ENCODE assay signal across 26 mouse cellular contexts in genomic region chr17:32434324-32434723, GRCm38 (mm10). TPM values are rescaled to one million over a fixed set of nuclear protein-coding genes. Genes with fewer than 3 reads are reported as not detected.
A peak's percentile ranks its signal among the peaks of the same experiment; 100 is the strongest.
DNase-seq lines count a peak whose midpoint lies in the region; ATAC-seq and TF ChIP-seq lines count a peak whose summit lies in the region.
"Had no signal": no experiment of that assay in that cellular context is flagged by ENCODE, and none has a peak within 500 bp of the region (broad histone marks: within the 10 kb centered on the region; RNA-seq: fewer than 3 reads in every experiment).

No protein-coding gene starts in this region.

- no peak overlapping the region for H3K27ac ChIP-seq in heart, embryonic 12.5 days (ENCODE audit: poor library complexity, severe bottlenecking)
- H3K27ac ChIP-seq in lung, postnatal 0 days (ENCODE audit: low read length): no peak overlapping the region
- H3K27ac ChIP-seq: embryonic facial prominence, embryonic 12.5 days; forebrain, embryonic 12.5 days; hindbrain, embryonic 13.5 days; hindbrain, postnatal 0 days had no signal

- no peak overlapping the region for H3K4me2 ChIP-seq in heart, embryonic 12.5 days
- no peak overlapping the region for H3K4me2 ChIP-seq in lung, postnatal 0 days (replicated peaks; ENCODE audit: low read depth, low read length)
- H3K4me2 ChIP-seq: embryonic facial prominence, embryonic 12.5 days; forebrain, embryonic 12.5 days; hindbrain, embryonic 13.5 days had no signal

- no peaks in the 10 kb centered on the region for H3K27me3 ChIP-seq in heart, embryonic 12.5 days (replicated peaks)
- H3K27me3 ChIP-seq in lung, postnatal 0 days (replicated peaks; ENCODE audit: insufficient read depth, low read length): no peaks in the 10 kb centered on the region
- H3K27me3 ChIP-seq: embryonic facial prominence, embryonic 12.5 days; forebrain, embryonic 12.5 days had no signal

- ATAC-seq in heart, embryonic 12.5 days (ENCODE audit: insufficient number of reproducible peaks, low FRiP score): no peak
- no peak for ATAC-seq in lung, postnatal 0 days
- ATAC-seq: CD4-positive, CD25-positive, alpha-beta regulatory T cell, adult 4 months; forebrain, embryonic 16.5 days; hindbrain, postnatal 0 days had no signal

- no peak overlapping the region for H3K4me3 ChIP-seq in heart, embryonic 12.5 days
- no peak overlapping the region for H3K4me3 ChIP-seq in lung, postnatal 0 days (ENCODE audit: low read depth, low read length)
- H3K4me3 ChIP-seq: embryonic facial prominence, embryonic 12.5 days; forebrain, embryonic 12.5 days; hindbrain, embryonic 13.5 days had no signal

- TF ChIP-seq CTCF in lung, postnatal 0 days (IDR thresholded peaks at IDR 0.05): no peak

- H3K4me1 ChIP-seq in heart, embryonic 12.5 days (replicated peaks): no peaks in the 10 kb centered on the region
- H3K4me1 ChIP-seq in lung, postnatal 0 days (ENCODE audit: insufficient read depth, low read depth, low read length): no peaks in the 10 kb centered on the region
- H3K4me1 ChIP-seq: embryonic facial prominence, embryonic 12.5 days; forebrain, embryonic 12.5 days; hindbrain, embryonic 13.5 days had no signal

- no peak for TF ChIP-seq EP300 in lung, postnatal 0 days (IDR thresholded peaks at IDR 0.05)

- intact Hi-C loops in heart, postnatal 10 days (cut with DNase I): loop anchor here (5.0 kb wide), 1 partner anchor 47 kb away; the partner anchor contains the start of gene Wiz

- H3K36me3 ChIP-seq in heart, embryonic 12.5 days: no peaks in the 10 kb centered on the region
- H3K36me3 ChIP-seq in lung, postnatal 0 days (ENCODE audit: insufficient read depth, low read length): no peaks in the 10 kb centered on the region
- H3K36me3 ChIP-seq: embryonic facial prominence, embryonic 12.5 days; forebrain, embryonic 12.5 days; G1E; hindbrain, embryonic 13.5 days had no signal

- no peaks in the 10 kb centered on the region for H3K9me3 ChIP-seq in heart, embryonic 12.5 days (replicated peaks)
- no peaks in the 10 kb centered on the region for H3K9me3 ChIP-seq in lung, postnatal 0 days (ENCODE audit: low read length)
- H3K9me3 ChIP-seq: embryonic facial prominence, embryonic 12.5 days; forebrain, embryonic 12.5 days; G1E; hindbrain, embryonic 13.5 days had no signal

- H3K9ac ChIP-seq in heart, embryonic 12.5 days: no peak overlapping the region
- H3K9ac ChIP-seq in lung, postnatal 0 days (replicated peaks; ENCODE audit: low read depth): no peak overlapping the region
- H3K9ac ChIP-seq: embryonic facial prominence, embryonic 12.5 days; forebrain, embryonic 12.5 days; hindbrain, embryonic 13.5 days had no signal

- DNase-seq in heart, adult 8-10 months (ENCODE audit: low spot score): peak; percentile 46
- peak; percentile 38 for DNase-seq in lung, postnatal 10 days
- DNase-seq in lung, postnatal 0 days (ENCODE audit: low spot score): no peak
- peak; percentile 44 to 53 for DNase-seq in heart, postnatal 10 days
- DNase-seq in heart, postnatal 4 days: peak; percentile 39
- DNase-seq in thymus, postnatal 10 days (ENCODE audit: low spot score in 2 of 2): no peak
- no peak for DNase-seq in spleen, postnatal 14 days (ENCODE audit: low spot score in 2 of 2)
- DNase-seq: adrenal gland, adult 8-10 months; adrenal gland, postnatal 36 days; B cell, adult 2 months; cerebellum, adult 11 months; cerebellum, adult 8-10 months; cerebellum, postnatal 14 days; gastrocnemius, postnatal 10 days had no signal

- 49% methylated on average over 4 of the region's 4 CpGs for WGBS in heart, embryonic 12.5 days
- 40% methylated on average over 4 of the region's 4 CpGs for WGBS in lung, postnatal 0 days

RNA-seq across cellular contexts. Expression of gene Pglyrp2, which starts 10.4 kb away (rescaled TPM):
- not detected for total RNA-seq in heart, adult 8-10 months (2022)
- polyA plus RNA-seq in heart, embryonic 12.5 days (2016; fragmentation: Nextera tagmentation; extraction: Ambion mirVana): not detected in 2 replicates
- 0.05 TPM in 1 of 2 replicates, not detected in the other for polyA plus RNA-seq in lung, postnatal 0 days (2015; fragmentation: Nextera tagmentation; extraction: Ambion mirVana)
- under 1 TPM in 1 of 2 experiments, not detected in 1; 0.29 TPM for total RNA-seq in heart, postnatal 10 days (2021)
- not detected for total RNA-seq in heart, postnatal 4 days (2021)
- total RNA-seq: gastrocnemius, postnatal 10 days; hindbrain, postnatal 0 days had no signal
- polyA plus RNA-seq: cortical plate, adult 2 months; forebrain, embryonic 12.5 days; forebrain, embryonic 16.5 days; frontal cortex, adult 2 months; heart, embryonic 14.5 days; hindbrain, postnatal 0 days had no signal

RNA-seq across cellular contexts. Expression of gene Cyp4f39, which starts 18.2 kb away (rescaled TPM):
- under 1 TPM in 1 of 4 experiments, not detected in 3; 0.23 TPM for total RNA-seq in heart, adult 8-10 months (2022)
- polyA plus RNA-seq in heart, embryonic 12.5 days (2016; fragmentation: Nextera tagmentation; extraction: Ambion mirVana): 0.26 and 0.42 TPM in 2 replicates
- 3.2 and 4.9 TPM in 2 replicates for polyA plus RNA-seq in lung, postnatal 0 days (2015; fragmentation: Nextera tagmentation; extraction: Ambion mirVana)
- under 1 TPM; 0.24 to 0.74 TPM for total RNA-seq in heart, postnatal 10 days (2021)
- total RNA-seq in heart, postnatal 4 days (2021): under 1 TPM; 0.17 to 0.43 TPM
- total RNA-seq: adrenal gland, adult 8-10 months; adrenal gland, postnatal 36 days; gastrocnemius, postnatal 4 days had no signal
- polyA plus RNA-seq: cortical plate, adult 2 months; frontal cortex, adult 2 months; G1E had no signal

RNA-seq across cellular contexts. Expression of gene Rasal3, which starts 30.9 kb away (rescaled TPM):
- 1 to 10 TPM in 1 of 4 experiments, under 1 TPM in 3; 0.33 to 1.2 (median 0.61) TPM for total RNA-seq in heart, adult 8-10 months (2022)
- 0.66 and 0.95 TPM in 2 replicates for polyA plus RNA-seq in heart, embryonic 12.5 days (2016; fragmentation: Nextera tagmentation; extraction: Ambion mirVana)
- 0.79 and 1.2 TPM in 2 replicates for polyA plus RNA-seq in lung, postnatal 0 days (2015; fragmentation: Nextera tagmentation; extraction: Ambion mirVana)
- total RNA-seq in heart, postnatal 10 days (2021): 1 to 10 TPM in 1 of 2 experiments, under 1 TPM in 1; 0.55 to 1.3 TPM
- total RNA-seq in heart, postnatal 4 days (2021): under 1 TPM; 0.52 to 0.67 TPM

RNA-seq across cellular contexts. Expression of gene Wiz, which starts 45.1 kb away (rescaled TPM):
- total RNA-seq in heart, adult 8-10 months (2022): 10 to 100 TPM; 14.0 to 17.2 (median 15.4) TPM
- polyA plus RNA-seq in heart, embryonic 12.5 days (2016; fragmentation: Nextera tagmentation; extraction: Ambion mirVana): 23.7 and 23.9 TPM in 2 replicates
- 12.1 and 12.8 TPM in 2 replicates for polyA plus RNA-seq in lung, postnatal 0 days (2015; fragmentation: Nextera tagmentation; extraction: Ambion mirVana)
- 10 to 100 TPM; 29.5 to 30.7 TPM for total RNA-seq in heart, postnatal 10 days (2021)
- 10 to 100 TPM; 33.7 to 34.6 TPM for total RNA-seq in heart, postnatal 4 days (2021)

Comparison
In these comparisons a context has a peak if more than half of its experiments do, and no peak if none do; other contexts are left out.
1. DNase-seq: peak in heart, adult 8-10 months (single experiment), lung, postnatal 10 days (single experiment), heart, postnatal 10 days (2 of 2) and heart, postnatal 4 days (single experiment); none in lung, postnatal 0 days (single experiment), thymus, postnatal 10 days (0 of 2) and spleen, postnatal 14 days (0 of 2).